Mouse (Mus musculus): ENCODE data around the gene Dynll1. TPM values are rescaled to one million over a fixed set of nuclear protein-coding genes. Genes with fewer than 3 reads are reported as not detected.

Dynll1 gene
- polyA plus RNA-seq, 1 experiment from 2014 or later, result 1,463 TPM

GRCm38 (mm10) chr5:115300035-115300744 is 609 bp downstream of the Dynll1 start:
- under 1% methylated on average over 46 of the region's 46 CpGs for WGBS
- H3K27me3 ChIP-seq, result peaks cover 8% of the 10 kb centered on the region; the same call in 1 of the 2 replicates
- H3K36me3 ChIP-seq (replicated peaks), result peaks cover 40% of the 10 kb centered on the region
- no peaks in the 10 kb centered on the region for H3K9me3 ChIP-seq
- H3K9ac ChIP-seq, result peak overlapping the region; percentile 83
- H3K27ac ChIP-seq, result peak overlapping the region; percentile 94
- peak overlapping the region; percentile 67 for H3K4me2 ChIP-seq
- ATAC-seq (ENCODE audit: low FRiP score), result 0 out of 2 replicates have a peak, but pooled peaks have one; percentile 7
- peak overlapping the region; percentile 96 for H3K4me3 ChIP-seq (replicated peaks)
- peaks cover 33% of the 10 kb centered on the region for H3K4me1 ChIP-seq

DNA sequence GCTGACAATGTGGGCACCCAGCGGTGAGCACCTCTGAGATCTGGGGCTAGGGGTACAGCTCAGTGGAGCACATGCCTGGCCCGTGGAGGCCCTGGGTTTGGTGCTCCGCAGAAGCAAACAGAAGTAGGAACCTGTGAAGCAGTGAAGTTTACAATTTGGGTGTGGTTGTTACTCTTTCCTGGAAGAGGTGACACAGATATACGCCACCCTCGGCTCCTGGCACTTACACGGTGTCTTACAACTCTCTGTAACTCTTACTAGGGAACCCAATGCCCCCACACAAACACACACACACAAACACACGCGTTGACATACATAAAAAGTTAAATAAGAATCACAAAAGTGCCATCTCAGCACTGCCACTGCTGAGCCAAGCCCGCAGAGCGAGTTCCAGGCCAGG is 4.5 kb downstream of the Dynll1 start:
- no peak overlapping the region for H3K4me2 ChIP-seq
- no peak overlapping the region for H3K4me3 ChIP-seq (replicated peaks)
- H3K9me3 ChIP-seq, result no peaks in the 10 kb centered on the region
- peaks cover 28% of the 10 kb centered on the region for H3K4me1 ChIP-seq
- 86% methylated on average over 10 of the region's 10 CpGs for WGBS
- no peak overlapping the region for H3K9ac ChIP-seq
- no peaks in the 10 kb centered on the region for H3K27me3 ChIP-seq
- H3K27ac ChIP-seq, result no peak overlapping the region; the same call in 1 of the 2 replicates
- H3K36me3 ChIP-seq (replicated peaks), result peaks cover 72% of the 10 kb centered on the region
- no peak for ATAC-seq (ENCODE audit: low FRiP score)

DNA sequence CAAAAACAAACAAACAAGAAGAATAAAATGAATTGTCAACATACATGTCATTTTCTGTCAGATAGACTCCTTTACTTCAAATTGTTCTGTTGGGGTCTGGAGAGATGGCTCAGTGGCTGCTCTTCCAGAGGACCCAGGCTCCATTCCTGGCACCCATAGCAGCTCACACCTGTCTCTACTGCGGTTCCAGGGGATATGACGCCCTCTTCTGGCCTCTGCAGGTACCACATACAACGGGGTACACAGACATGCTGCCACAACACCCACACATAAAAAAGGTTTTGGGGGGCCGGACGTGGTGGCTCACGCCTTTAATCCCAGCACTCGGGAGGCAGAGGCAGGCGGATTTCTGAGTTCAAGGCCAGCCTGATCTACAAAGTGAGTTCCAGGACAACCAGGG is 6.6 kb downstream of the Dynll1 start:
- peaks cover 88% of the 10 kb centered on the region for H3K36me3 ChIP-seq (replicated peaks)
- H3K4me3 ChIP-seq (replicated peaks), result no peak overlapping the region
- no peak for ATAC-seq (ENCODE audit: low FRiP score)
- WGBS, result 91% methylated on average over 8 of the region's 8 CpGs
- H3K27ac ChIP-seq, result no peak overlapping the region
- no peaks in the 10 kb centered on the region for H3K9me3 ChIP-seq
- H3K4me2 ChIP-seq, result no peak overlapping the region
- H3K4me1 ChIP-seq, result peaks cover 20% of the 10 kb centered on the region
- no peaks in the 10 kb centered on the region for H3K27me3 ChIP-seq
- H3K9ac ChIP-seq, result no peak overlapping the region

DNA sequence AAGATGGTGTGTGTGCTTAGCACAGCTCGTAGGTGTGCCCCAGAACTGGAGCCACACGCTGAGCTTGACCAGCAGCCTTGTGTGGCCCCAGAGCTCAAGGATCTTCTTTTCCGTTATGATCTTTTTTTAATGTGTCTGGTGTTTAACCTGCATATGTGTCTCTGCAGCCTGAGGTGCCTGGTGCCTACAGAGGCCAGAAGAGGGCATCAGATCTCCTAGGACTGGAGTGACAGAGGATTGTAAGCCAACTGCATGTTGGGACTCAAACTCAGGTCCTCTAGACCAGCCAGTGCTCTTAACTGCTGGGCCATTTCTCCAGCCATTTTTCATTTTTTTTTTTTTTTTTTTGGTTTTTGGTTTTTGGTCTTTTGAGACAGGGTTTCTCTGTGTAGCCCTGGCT is 16.1 kb downstream of the Dynll1 start:
- WGBS, result 88% methylated on average over 3 of the region's 3 CpGs
- Histone ChIP-seq H3K9me3 (no peaks in the 10 kb centered on the region), H3K4me2 (no peak overlapping the region), H3K36me3 (replicated peaks) (peaks cover 39% of the 10 kb centered on the region), H3K27ac (no peak overlapping the region), H3K4me3 (replicated peaks) (no peak overlapping the region), H3K27me3 (no peaks in the 10 kb centered on the region), H3K4me1 (peaks cover 7% of the 10 kb centered on the region), H3K9ac (no peak overlapping the region)
- no peak for ATAC-seq (ENCODE audit: low FRiP score)

GRCm38 (mm10) chr5:115280050-115280687 is 20.6 kb downstream of the Dynll1 start:
- H3K9me3 ChIP-seq, result no peaks in the 10 kb centered on the region
- H3K36me3 ChIP-seq (replicated peaks), result peaks cover 19% of the 10 kb centered on the region
- no peak; the same call in 1 of the 2 replicates for ATAC-seq (ENCODE audit: low FRiP score)
- peaks cover 7% of the 10 kb centered on the region for H3K4me1 ChIP-seq
- whole genome bisulfite sequencing, result 10% methylated on average over 17 of the region's 17 CpGs
- H3K27ac ChIP-seq, result peak overlapping the region; percentile 50
- peak overlapping the region; percentile 85 for H3K9ac ChIP-seq
- H3K4me2 ChIP-seq, result peak overlapping the region; percentile 95
- peak overlapping the region; percentile 93 for H3K4me3 ChIP-seq (replicated peaks)
- no peaks in the 10 kb centered on the region for H3K27me3 ChIP-seq

DNA sequence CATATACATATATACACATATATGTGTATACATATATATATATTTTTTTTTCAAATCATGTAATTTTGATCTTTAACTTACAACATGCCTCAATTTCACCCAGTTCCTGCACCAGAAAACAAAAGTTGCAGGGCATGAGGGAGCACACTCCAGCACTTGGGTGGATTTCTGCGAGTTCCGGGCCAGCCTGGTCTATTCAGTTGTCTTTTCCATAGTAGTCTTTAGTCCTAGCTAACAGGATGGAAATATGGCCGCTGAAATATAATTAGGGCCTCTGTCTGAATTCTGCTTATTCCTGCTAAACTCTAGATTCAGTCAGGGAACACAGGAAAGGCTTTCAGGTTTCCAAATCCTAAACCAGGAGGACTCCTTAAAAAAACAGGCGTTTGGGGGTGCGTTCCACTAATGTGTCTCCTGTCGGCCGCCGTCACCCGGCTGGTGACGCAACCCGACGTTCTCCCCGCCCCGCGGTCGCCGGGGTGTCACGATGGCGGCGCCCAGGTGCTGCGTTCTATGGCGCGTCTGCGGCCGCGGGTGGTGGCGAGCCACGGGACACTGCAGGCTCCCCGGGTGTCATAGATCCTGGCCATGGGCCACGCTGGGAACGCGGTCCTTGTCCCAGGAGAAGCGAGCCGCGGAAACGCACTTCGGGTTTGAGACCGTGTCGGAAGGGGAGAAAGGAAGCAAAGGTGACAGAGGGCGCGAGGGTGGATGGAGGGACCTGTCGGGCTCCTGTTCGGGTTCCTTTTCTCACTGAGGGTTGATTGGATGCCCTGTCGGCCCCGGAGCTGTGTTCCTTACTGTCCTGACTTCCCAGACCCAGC is 21.4 kb downstream of the Dynll1 start, which contains the start of gene Coq5:
Gene Coq5 (plus strand): TSS at position 441 of the 824 bp plus-strand sequence.
- Histone ChIP-seq H3K36me3 (replicated peaks) (peaks cover 14% of the 10 kb centered on the region), H3K27me3 (no peaks in the 10 kb centered on the region), H3K27ac (peak within 1 kb of the TSS; percentile 50), H3K9ac (peak within 1 kb of the TSS; percentile 85), H3K4me3 (replicated peaks) (peak within 1 kb of the TSS; percentile 93), H3K9me3 (no peaks in the 10 kb centered on the region), H3K4me2 (peak within 1 kb of the TSS; percentile 95), H3K4me1 (peaks cover 7% of the 10 kb centered on the region)
- WGBS, result 3% methylated on average over 45 of the region's 45 CpGs
- peak; percentile 85 for ATAC-seq (ENCODE audit: low FRiP score)

DNA sequence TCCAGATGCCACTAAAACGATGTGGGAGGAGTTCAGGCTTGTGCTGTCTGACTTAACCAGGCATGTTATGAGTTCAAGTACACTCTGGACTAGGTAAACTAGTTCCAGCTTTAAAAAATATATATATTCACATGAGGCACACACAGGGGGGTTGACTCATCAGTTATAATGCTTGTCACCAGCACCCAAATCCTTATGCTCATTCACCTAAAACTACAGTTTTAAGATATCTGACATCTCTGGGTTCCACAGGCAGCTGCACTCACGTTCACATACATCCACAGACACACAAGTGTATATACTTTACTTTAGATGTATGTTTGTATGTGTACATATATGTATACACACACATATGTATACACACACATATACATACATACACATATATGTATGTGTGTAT is 22.0 kb downstream of the Dynll1 start:
- no peaks in the 10 kb centered on the region for H3K27me3 ChIP-seq
- no peak for ATAC-seq (ENCODE audit: low FRiP score)
- peaks cover 7% of the 10 kb centered on the region for H3K36me3 ChIP-seq (replicated peaks)
- no peak overlapping the region for H3K4me3 ChIP-seq (replicated peaks)
- H3K4me1 ChIP-seq, result peaks cover 7% of the 10 kb centered on the region
- no peak overlapping the region for H3K9ac ChIP-seq
- H3K4me2 ChIP-seq, result no peak overlapping the region
- WGBS, result 62% methylated on average over 2 of the region's 2 CpGs
- no peak overlapping the region for H3K27ac ChIP-seq
- H3K9me3 ChIP-seq, result no peaks in the 10 kb centered on the region

DNA sequence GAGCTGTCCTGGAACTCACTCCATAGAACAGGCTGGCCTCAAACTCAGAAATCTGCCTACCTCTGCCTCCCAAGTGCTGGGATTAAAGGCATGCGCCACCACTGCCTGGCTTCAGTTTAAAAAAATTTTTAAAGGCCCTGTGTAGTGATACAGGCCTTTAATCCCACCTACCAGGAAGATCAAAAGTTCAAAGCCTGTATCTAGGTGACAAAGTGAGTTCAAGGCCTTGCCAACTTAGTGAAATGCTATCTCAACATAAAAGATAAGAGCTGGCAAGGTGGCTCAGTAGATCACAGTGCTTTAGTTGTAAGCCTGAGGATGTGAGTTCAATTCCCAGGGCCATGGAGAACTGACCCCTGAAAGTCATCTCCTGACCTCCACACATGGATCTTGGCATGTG is 22.7 kb downstream of the Dynll1 start:
- ATAC-seq (ENCODE audit: low FRiP score), result no peak
- H3K36me3 ChIP-seq (replicated peaks), result peaks cover under 1% of the 10 kb centered on the region; the same call in 1 of the 2 replicates
- H3K4me1 ChIP-seq, result peaks cover 12% of the 10 kb centered on the region

DNA sequence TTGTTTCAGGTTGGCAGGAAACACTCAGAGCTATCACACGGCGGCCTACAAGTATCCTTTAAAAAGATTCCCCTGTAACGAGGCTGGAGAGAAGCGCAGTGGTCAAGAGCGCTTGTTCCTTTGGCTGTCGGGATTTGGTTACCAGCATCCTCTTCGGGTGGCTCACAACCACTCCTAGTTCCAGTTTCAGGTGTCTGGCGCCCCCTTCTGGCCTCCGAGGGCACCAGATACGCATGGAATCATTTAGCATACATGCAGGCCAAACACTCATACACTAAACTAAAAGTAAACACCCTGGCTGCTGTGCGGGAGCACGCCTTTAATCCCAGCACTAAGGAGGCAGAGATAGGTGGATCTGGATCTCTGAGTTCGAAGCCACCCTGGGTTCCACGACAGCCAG is 24.8 kb downstream of the Dynll1 start:
- Histone ChIP-seq H3K9ac (no peak overlapping the region), H3K27me3 (no peaks in the 10 kb centered on the region), H3K4me2 (no peak overlapping the region), H3K36me3 (replicated peaks) (no peaks in the 10 kb centered on the region), H3K9me3 (no peaks in the 10 kb centered on the region), H3K27ac (no peak overlapping the region), H3K4me3 (replicated peaks) (no peak overlapping the region), H3K4me1 (peaks cover 22% of the 10 kb centered on the region)
- 38% methylated on average over 14 of the region's 14 CpGs for whole genome bisulfite sequencing
- ATAC-seq (ENCODE audit: low FRiP score), result no peak

More for the DNA sequence above, 22.7 kb downstream of the Dynll1 start:
- Histone ChIP-seq H3K4me2 (no peak overlapping the region), H3K27ac (no peak overlapping the region), H3K9ac (no peak overlapping the region), H3K9me3 (no peaks in the 10 kb centered on the region), H3K4me3 (replicated peaks) (no peak overlapping the region), H3K27me3 (no peaks in the 10 kb centered on the region)
- 82% methylated on average over 1 of the region's 1 CpGs for whole genome bisulfite sequencing

DNA sequence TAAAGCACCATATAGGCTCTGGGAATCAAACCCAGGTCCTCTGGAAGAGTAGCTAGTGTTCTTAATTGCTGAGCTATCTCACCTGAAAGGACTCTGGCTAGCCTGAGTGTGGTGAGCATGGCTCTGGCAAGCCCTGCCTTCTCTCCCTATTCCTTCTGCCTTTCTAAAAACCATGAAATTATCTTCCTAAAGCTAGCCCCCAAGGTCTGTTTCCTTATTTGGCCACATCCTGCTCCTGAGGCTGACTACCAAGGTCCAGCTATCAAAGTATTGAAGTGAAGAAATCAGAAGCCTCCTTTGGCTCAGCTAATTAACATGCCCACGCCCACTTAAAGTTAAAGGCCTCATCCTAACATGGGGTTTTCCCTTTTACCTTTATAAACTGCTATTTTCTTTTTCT is 26.0 kb downstream of the Dynll1 start:
- Histone ChIP-seq H3K27me3 (no peaks in the 10 kb centered on the region), H3K4me2 (no peak overlapping the region), H3K9me3 (no peaks in the 10 kb centered on the region), H3K9ac (no peak overlapping the region), H3K36me3 (replicated peaks) (0 out of 2 replicates have a peak, but pooled peaks cover 3% of the 10 kb centered on the region), H3K27ac (no peak overlapping the region), H3K4me1 (peaks cover 28% of the 10 kb centered on the region), H3K4me3 (replicated peaks) (no peak overlapping the region)
- 83% methylated on average over 1 of the region's 1 CpGs for WGBS
- no peak for ATAC-seq (ENCODE audit: low FRiP score)

- no peak overlapping the region for H3K4me3 ChIP-seq (replicated peaks)
- H3K9ac ChIP-seq, result no peak overlapping the region
- H3K4me1 ChIP-seq, result peaks cover 32% of the 10 kb centered on the region
- 77% methylated on average over 1 of the region's 1 CpGs for WGBS
- no peaks in the 10 kb centered on the region for H3K9me3 ChIP-seq
- no peak for ATAC-seq (ENCODE audit: low FRiP score)
- H3K27ac ChIP-seq, result no peak overlapping the region
- no peaks in the 10 kb centered on the region for H3K27me3 ChIP-seq
- H3K4me2 ChIP-seq, result no peak overlapping the region
- H3K36me3 ChIP-seq (replicated peaks), result peaks cover 7% of the 10 kb centered on the region; the same call in 1 of the 2 replicates
Measured at GRCm38 (mm10) chr5:115274353-115274752, 26.4 kb downstream of the Dynll1 start.

Measured in forebrain, embryonic 12.5 days (tissue).